Mouse (Mus musculus): Measurements from ENCODE around the gene Kdm2a. TPM values are rescaled to one million over a fixed set of nuclear protein-coding genes. Genes with fewer than 3 reads are reported as not detected.

Kdm2a gene
- total and polyA plus RNA-seq, 3 experiments = 20.3 to 55.9 TPM; not detected in 1

GRCm38 (mm10) chr19:4309302-4309701 lies 88.8 kb downstream of the Kdm2a start:
- no peak for DNase-seq (ENCODE audit: low read depth, low spot score)
- Histone ChIP-seq H3K9me3 (replicated peaks; ENCODE audit: insufficient read depth, low read length) (no peaks in the 10 kb centered on the region), H3K27ac (ENCODE audit: control insufficient read depth, low read depth, low read length) (no peak overlapping the region), H3K4me1 (ENCODE audit: control insufficient read depth in 1 of 2, insufficient read depth in 2 of 2, low read length in 2 of 2) (peaks cover 0 to 13% of the 10 kb centered on the region in 2 experiments; a peak in 3 of 4 replicates), H3K79me2 (ENCODE audit: control insufficient read depth, insufficient read depth, low read length, poor library complexity) (peaks cover 17% of the 10 kb centered on the region), H3K9ac (ENCODE audit: control insufficient read depth, low read depth, low read length, poor library complexity, severe bottlenecking) (no peak overlapping the region), H3K4me3 (ENCODE audit: control insufficient read depth in 1 of 2, insufficient read depth in 1 of 2, low read depth in 2 of 2, low read length in 2 of 2) (no peak overlapping the region), H3K27me3 (ENCODE audit: control insufficient read depth in 1 of 2, insufficient read depth in 2 of 2, low read length in 2 of 2) (no peaks in the 10 kb centered on the region), H3K36me3 (ENCODE audit: control insufficient read depth in 1 of 2, insufficient read depth in 2 of 2, low read length in 2 of 2) (no peaks in the 10 kb centered on the region; a peak in 1 of 4 replicates)
- no peak for TF ChIP-seq POLR2AphosphoS5 (IDR thresholded peaks at IDR 0.05; ENCODE audit: borderline replicate concordance, low read depth, low read length)
- TF ChIP-seq POLR2A (IDR thresholded peaks at IDR 0.05; ENCODE audit: control insufficient read depth in 1 of 2, insufficient read depth in 1 of 2, low read depth in 1 of 2, low read length in 2 of 2, poor library complexity in 1 of 2) = no peak
- no peak for TF ChIP-seq USF1 (IDR thresholded peaks at IDR 0.05; ENCODE audit: low read depth, low read length)
- no peak for TF ChIP-seq TBP (IDR thresholded peaks at IDR 0.05; ENCODE audit: low read depth, low read length)
- TF ChIP-seq RCOR1 (IDR thresholded peaks at IDR 0.05; ENCODE audit: low read depth, low read length) = no peak
- no peak for TF ChIP-seq SMC3 (IDR thresholded peaks at IDR 0.05; ENCODE audit: low read depth, low read length)
- no peak for TF ChIP-seq E2F4 (IDR thresholded peaks at IDR 0.05; ENCODE audit: borderline replicate concordance, low read depth, low read length)
- no peak for TF ChIP-seq MAZ (IDR thresholded peaks at IDR 0.05; ENCODE audit: low read depth, low read length)
- TF ChIP-seq ZNF384 (IDR thresholded peaks at IDR 0.05; ENCODE audit: low read depth, low read length) = no peak
- no peak for TF ChIP-seq UBTF (IDR thresholded peaks at IDR 0.05; ENCODE audit: borderline replicate concordance, insufficient read depth, low read depth, low read length)

GRCm38 (mm10) chr19:4306190-4306577 lies 91.9 kb downstream of the Kdm2a start, which contains the start of gene Grk2:
Gene Grk2 (minus strand): TSS chr19:4306222.
- peaks cover 12 to 42% of the 10 kb centered on the region in 2 experiments for H3K4me1 ChIP-seq (ENCODE audit: control insufficient read depth in 1 of 2, insufficient read depth in 2 of 2, low read length in 2 of 2)
- DNase-seq (ENCODE audit: low read depth, low spot score) = peak; percentile 73

More at GRCm38 (mm10) chr19:4306190-4306577, 91.9 kb downstream of the Kdm2a start, which contains the start of gene Grk2:
- H3K79me2 ChIP-seq (ENCODE audit: control insufficient read depth, insufficient read depth, low read length, poor library complexity) = peaks cover 46% of the 10 kb centered on the region
- H3K9me3 ChIP-seq (replicated peaks; ENCODE audit: insufficient read depth, low read length) = no peaks in the 10 kb centered on the region
- H3K36me3 ChIP-seq (ENCODE audit: control insufficient read depth in 1 of 2, insufficient read depth in 2 of 2, low read length in 2 of 2) = peaks cover 0 to 27% of the 10 kb centered on the region in 2 experiments; a peak in 2 of 4 replicates
- peak within 1 kb of the TSS; percentile 75 to 99 for H3K4me3 ChIP-seq (ENCODE audit: control insufficient read depth in 1 of 2, insufficient read depth in 1 of 2, low read depth in 2 of 2, low read length in 2 of 2)
- peak within 1 kb of the TSS; percentile 93 for H3K9ac ChIP-seq (ENCODE audit: control insufficient read depth, low read depth, low read length, poor library complexity, severe bottlenecking)
- H3K27me3 ChIP-seq (ENCODE audit: control insufficient read depth in 1 of 2, insufficient read depth in 2 of 2, low read length in 2 of 2) = no peaks in the 10 kb centered on the region
- TF ChIP-seq ZC3H11A (IDR thresholded peaks at IDR 0.05; ENCODE audit: low read depth, low read length) (peak; percentile 63), SMC3 (IDR thresholded peaks at IDR 0.05; ENCODE audit: low read depth, low read length) (peak; percentile 73), CTCF (IDR thresholded peaks at IDR 0.05 in 2 of 3, conservative IDR thresholded peaks at IDR 0.05 in 1 of 3; ENCODE audit: control insufficient read depth in 1 of 3, insufficient read depth in 1 of 3, low read depth in 2 of 3, low read length in 3 of 3, poor library complexity in 1 of 3, severe bottlenecking in 1 of 3) (peak; percentile 51 to 98 (median 77)), ZKSCAN1 (IDR thresholded peaks at IDR 0.05; ENCODE audit: low read depth, low read length) (no peak), ZMIZ1 (IDR thresholded peaks at IDR 0.05; ENCODE audit: low read depth, low read length) (no peak), RAD21 (IDR thresholded peaks at IDR 0.05; ENCODE audit: low read depth, low read length) (peak; percentile 54), HCFC1 (IDR thresholded peaks at IDR 0.05; ENCODE audit: low read depth, low read length) (0 out of 2 replicates have a peak, but pooled peaks have one; percentile 12), TCF12 (IDR thresholded peaks at IDR 0.05; ENCODE audit: low read depth, low read length) (no peak), CHD2 (IDR thresholded peaks at IDR 0.05; ENCODE audit: low read length) (no peak), E2F4 (IDR thresholded peaks at IDR 0.05; ENCODE audit: borderline replicate concordance, low read depth, low read length) (no peak), POLR2AphosphoS2 (IDR thresholded peaks at IDR 0.05; ENCODE audit: low read length) (no peak), SIN3A (IDR thresholded peaks at IDR 0.05; ENCODE audit: low read length) (peak; percentile 33), MAX (IDR thresholded peaks at IDR 0.05; ENCODE audit: low read length) (no peak)
- H3K27ac ChIP-seq (ENCODE audit: control insufficient read depth, low read depth, low read length) = peak within 1 kb of the TSS; percentile 90

All from MEL (cell line).